Mouse (Mus musculus) small intestine, adult 2 months (tissue): ENCODE measurements around the gene Ppp1r26. TPM values are rescaled to one million over a fixed set of nuclear protein-coding genes. Genes with fewer than 3 reads are reported as not detected.

Source experiments
- H3K27ac ChIP-seq: fragments of 200-500 bp; 2 replicates; pipeline ENCODE4 v1.5.1; 2012; ENCODE audit warnings: low read depth, low read length, control low read depth, inconsistent platforms; ENCODE audit not compliant: insufficient read depth
- H3K27me3 ChIP-seq: fragments of 200-500 bp; 2 replicates; pipeline ENCODE4 v1.6.1; 2012; ENCODE audit warnings: mild to moderate bottlenecking, moderate library complexity, low read length, inconsistent platforms; ENCODE audit not compliant: control insufficient read depth, insufficient read depth
- H3K36me3 ChIP-seq: fragments of 200-500 bp; 2 replicates; pipeline ENCODE4 v1.6.1; 2012; ENCODE audit warnings: mild to moderate bottlenecking, low read length, control low read depth, inconsistent platforms; ENCODE audit not compliant: control insufficient read depth, insufficient read depth
- H3K4me1 ChIP-seq: fragments of 200-500 bp; 2 replicates; pipeline ENCODE4 v1.6.1; 2012; ENCODE audit warnings: low read length, inconsistent platforms, mixed read lengths; ENCODE audit not compliant: control insufficient read depth, insufficient read depth, insufficient read length
- H3K4me3 ChIP-seq: fragments of 200-500 bp; 2 replicates; pipeline ENCODE4 v1.5.1; 2012; ENCODE audit warnings: low read depth, mild to moderate bottlenecking, control low read depth, inconsistent platforms, low read length, moderate library complexity
- CTCF ChIP-seq: fragments of 200-500 bp; IDR thresholded peaks from 2 replicates; pipeline ENCODE4 v1.5.1; 2012; ENCODE audit warnings: low read depth, mild to moderate bottlenecking, control low read depth, inconsistent platforms, low read length, moderate library complexity, mixed read lengths; ENCODE audit not compliant: insufficient replicate concordance, insufficient read length; ENCODE audit errors: extremely low read depth
- POLR2A ChIP-seq: fragments of 200-500 bp; IDR thresholded peaks from 2 replicates; pipeline ENCODE4 v1.6.1; 2012; ENCODE audit warnings: low read depth, mild to moderate bottlenecking, control low read depth, inconsistent platforms, low read length, moderate library complexity
- WGBS: fragments of 180-500 bp; shearing (Covaris S2); methylation state at CpG from one replicate; pipeline ENCODE4 v1.1.7; 2018; 5-methylcytosine and 5-hydroxymethylcytosine counted together
- polyA plus RNA-seq: library from polyadenylated mRNA; depleted of rRNA; stranded (reverse); fragments of >200 nt; gene quantifications from 2 replicates; pipeline ENCODE4 v1.2.3, GENCODE M21; 2012

Ppp1r26 gene
- polyA plus RNA-seq, 1 experiment, result 0.80 TPM

DNA sequence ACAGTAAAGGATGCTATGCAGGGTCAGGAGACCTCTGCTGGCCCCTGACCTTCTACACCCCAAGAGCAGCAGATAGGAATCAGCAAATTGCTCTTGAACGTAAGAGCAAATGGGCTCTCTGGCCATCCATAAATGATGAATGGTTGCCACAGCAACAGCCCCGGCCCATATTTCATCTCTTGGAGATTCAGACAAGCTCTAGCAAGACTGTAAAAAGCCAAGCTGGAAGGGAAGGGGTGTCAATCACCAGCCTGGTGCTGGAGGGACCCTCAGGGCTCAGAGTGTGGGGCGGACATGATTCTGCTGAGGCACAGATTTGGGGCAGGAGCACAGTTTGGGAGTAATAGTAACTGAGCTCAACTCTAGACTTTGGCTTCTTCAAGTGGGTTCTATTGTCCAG, 37.0 kb upstream of the Ppp1r26 start:
- H3K27ac ChIP-seq, result no peak overlapping the region
- 53% methylated on average over 3 of the region's 3 CpGs for WGBS

DNA sequence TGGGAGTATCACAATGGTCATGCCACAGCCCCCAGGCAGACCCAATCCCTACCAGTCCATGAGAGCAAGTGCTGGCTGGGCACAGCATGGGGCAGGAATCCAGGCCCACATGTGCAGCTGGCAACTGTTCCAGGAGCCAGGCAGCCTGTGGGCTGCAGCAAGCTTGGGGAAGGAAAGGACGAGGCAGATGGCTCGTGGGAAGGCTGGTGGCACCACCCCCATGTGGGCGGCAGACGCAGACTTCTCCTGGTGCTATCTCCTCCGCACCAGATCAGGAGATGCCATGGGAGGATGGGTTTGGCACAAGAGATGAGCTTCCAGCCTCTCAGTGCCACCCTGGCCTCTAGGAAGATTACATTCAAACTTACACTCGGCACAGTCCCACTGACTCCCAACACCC, 33.7 kb upstream of the Ppp1r26 start:
- H3K27ac ChIP-seq, result no peak overlapping the region
- WGBS, result 82% methylated on average over 6 of the region's 6 CpGs

More for the DNA sequence above, 37.0 kb upstream of the Ppp1r26 start:
- Histone ChIP-seq H3K36me3 (no peaks in the 10 kb centered on the region), H3K27me3 (no peaks in the 10 kb centered on the region), H3K4me1 (no peaks in the 10 kb centered on the region), H3K4me3 (no peak overlapping the region)
- TF ChIP-seq POLR2A (no peak), CTCF (no peak)

DNA sequence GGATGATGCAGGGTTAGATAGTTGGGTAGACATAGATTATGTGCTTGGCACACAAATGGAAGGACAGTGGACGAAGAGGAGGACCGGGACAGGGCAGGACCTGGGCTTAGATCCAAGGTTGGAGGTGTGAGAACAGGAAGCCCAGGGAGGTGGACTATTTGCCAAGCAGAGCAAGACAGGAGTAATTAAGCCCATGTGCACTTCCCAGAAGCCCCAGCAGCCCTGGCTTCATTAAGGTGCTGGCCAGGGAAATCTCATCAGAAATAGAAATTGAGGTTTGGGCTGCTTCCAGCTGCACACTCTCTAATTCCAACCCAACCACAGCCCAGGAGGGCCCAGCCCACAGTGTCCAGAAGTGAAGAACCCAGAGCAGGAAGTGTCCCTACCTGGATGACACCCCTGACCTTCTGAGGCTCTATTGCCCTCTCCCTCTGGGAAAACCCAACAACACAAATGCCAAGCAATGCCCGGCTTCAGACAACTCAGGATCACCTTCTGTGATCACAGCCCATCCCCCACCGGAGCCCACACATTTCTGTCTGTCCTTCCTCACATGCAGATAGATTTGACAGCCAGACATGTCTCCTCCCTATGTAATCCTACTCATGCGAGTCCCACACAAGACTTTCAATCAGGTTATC, 32.4 kb upstream of the Ppp1r26 start:
- 78% methylated on average over 5 of the region's 5 CpGs for WGBS
- H3K27ac ChIP-seq, result no peak overlapping the region
- no peaks in the 10 kb centered on the region for H3K4me1 ChIP-seq
- H3K4me3 ChIP-seq, result no peak overlapping the region
- H3K36me3 ChIP-seq, result no peaks in the 10 kb centered on the region
- no peaks in the 10 kb centered on the region for H3K27me3 ChIP-seq
- TF ChIP-seq POLR2A, result no peak
- no peak for TF ChIP-seq CTCF

More for the DNA sequence above, 33.7 kb upstream of the Ppp1r26 start:
- Histone ChIP-seq H3K4me3 (no peak overlapping the region), H3K27me3 (no peaks in the 10 kb centered on the region), H3K36me3 (no peaks in the 10 kb centered on the region), H3K4me1 (no peaks in the 10 kb centered on the region)
- no peak for TF ChIP-seq CTCF
- TF ChIP-seq POLR2A, result no peak

DNA sequence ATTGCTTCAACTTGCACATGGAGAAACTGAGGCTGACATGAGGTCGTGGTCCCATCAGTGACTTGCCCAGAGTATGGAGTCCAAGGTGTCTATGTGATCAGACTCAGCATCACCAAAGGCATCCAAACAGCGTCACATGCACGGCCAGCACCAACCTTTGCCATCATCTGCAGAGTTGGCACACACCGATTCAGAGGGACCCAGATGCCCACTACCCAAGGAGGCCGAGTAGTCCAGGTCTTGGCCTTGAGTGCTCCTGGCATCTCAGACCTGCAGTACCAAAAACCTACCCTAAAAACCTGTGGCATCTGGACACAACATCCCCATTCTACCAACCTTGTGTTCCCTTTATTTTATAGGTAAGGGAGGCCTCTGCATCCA, 31.9 kb upstream of the Ppp1r26 start:
- 89% methylated on average over 5 of the region's 5 CpGs for WGBS
- H3K36me3 ChIP-seq, result no peaks in the 10 kb centered on the region
- no peaks in the 10 kb centered on the region for H3K27me3 ChIP-seq
- TF ChIP-seq POLR2A, result no peak
- TF ChIP-seq CTCF, result no peak
- no peaks in the 10 kb centered on the region for H3K4me1 ChIP-seq
- H3K4me3 ChIP-seq, result no peak overlapping the region
- H3K27ac ChIP-seq, result no peak overlapping the region

DNA sequence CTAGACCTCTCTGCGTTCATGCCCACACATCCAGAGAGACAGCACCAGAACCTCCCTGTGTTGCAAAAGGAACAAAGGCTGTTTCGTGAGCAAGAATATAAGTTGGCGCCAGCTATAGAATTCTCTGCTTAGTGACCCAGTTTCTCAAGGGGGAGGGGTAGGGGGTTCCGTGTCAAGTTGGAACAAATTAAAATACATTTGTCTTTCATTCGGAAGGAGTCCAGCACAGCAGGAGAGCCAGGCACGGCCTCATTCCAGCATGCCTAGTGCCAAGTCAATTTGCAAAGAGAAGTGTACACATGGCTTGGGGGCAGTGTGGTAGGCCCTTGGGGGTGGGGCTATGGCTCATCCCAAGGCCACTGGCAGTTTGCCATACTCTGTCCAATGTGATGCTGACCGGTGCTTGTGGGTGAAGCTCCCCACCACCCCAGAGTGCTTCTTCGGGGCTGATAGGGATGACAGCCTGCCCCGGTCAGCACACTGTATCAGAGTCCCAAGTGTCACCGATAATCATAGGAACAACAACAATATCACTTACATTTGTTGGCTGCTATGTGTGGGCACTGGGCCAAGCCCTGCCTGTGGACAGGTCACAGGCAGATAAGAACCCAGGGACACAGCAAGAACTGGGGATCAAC, 31.1 kb upstream of the Ppp1r26 start:
- no peak for TF ChIP-seq POLR2A
- no peak for TF ChIP-seq CTCF
- Histone ChIP-seq H3K4me1 (no peaks in the 10 kb centered on the region), H3K36me3 (no peaks in the 10 kb centered on the region), H3K27ac (no peak overlapping the region), H3K4me3 (no peak overlapping the region), H3K27me3 (no peaks in the 10 kb centered on the region)
- 59% methylated on average over 10 of the region's 10 CpGs for WGBS

DNA sequence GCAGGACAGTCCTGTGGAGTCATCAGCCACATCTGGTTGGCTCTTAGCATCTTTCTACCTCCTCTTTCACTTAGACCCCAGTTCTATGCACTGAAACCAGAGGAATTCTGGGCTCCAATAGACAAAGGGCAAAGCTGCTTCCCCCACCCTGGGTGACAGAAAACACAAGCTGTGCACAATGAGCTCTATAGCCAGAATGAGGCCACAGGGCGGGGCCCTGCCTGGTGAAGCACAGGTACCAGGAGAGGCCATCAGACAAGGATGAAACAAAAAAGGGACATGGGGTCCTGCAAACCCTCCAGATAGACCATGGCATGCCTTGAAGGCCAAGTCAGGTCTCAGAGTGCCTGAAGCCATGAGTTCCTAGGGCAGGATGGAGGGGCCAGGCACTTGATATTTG, 30.1 kb upstream of the Ppp1r26 start:
- Histone ChIP-seq H3K36me3 (no peaks in the 10 kb centered on the region), H3K4me1 (no peaks in the 10 kb centered on the region), H3K4me3 (no peak overlapping the region), H3K27me3 (no peaks in the 10 kb centered on the region), H3K27ac (no peak overlapping the region)
- 89% methylated on average over 1 of the region's 1 CpGs for WGBS
- TF ChIP-seq CTCF (no peak), POLR2A (no peak)

DNA sequence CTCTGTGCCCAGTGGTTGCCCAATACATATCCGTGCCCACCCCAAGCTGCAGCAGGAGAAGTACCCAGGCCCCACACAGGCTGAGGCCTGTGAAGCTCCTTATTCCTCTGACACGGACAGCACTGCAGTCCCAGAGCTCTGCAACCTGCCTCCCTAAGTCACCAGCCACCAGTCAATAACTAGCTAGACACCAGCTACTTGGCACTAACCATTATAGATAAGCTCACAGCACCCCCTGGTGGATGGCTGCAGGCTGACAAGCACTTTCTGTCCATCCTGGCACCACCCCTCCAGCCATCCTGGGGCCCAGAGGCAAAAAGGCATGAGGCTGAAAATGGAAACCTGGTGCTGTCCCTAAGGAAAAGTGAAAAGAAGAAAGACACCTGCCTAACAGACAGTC, 28.6 kb upstream of the Ppp1r26 start:
- WGBS, result 39% methylated on average over 2 of the region's 2 CpGs
- Histone ChIP-seq H3K4me1 (no peaks in the 10 kb centered on the region), H3K4me3 (no peak overlapping the region), H3K27me3 (no peaks in the 10 kb centered on the region), H3K36me3 (no peaks in the 10 kb centered on the region), H3K27ac (no peak overlapping the region)
- TF ChIP-seq POLR2A (no peak), CTCF (peak; percentile 80; the same call in 1 of the 2 replicates)
